Mouse (Mus musculus): Measurements from ENCODE around the gene Lins1. TPM values are rescaled to one million over a fixed set of nuclear protein-coding genes. Genes with fewer than 3 reads are reported as not detected.

The Lins1 gene
- polyA plus RNA-seq (2012; ENCODE audit: insufficient read depth, insufficient read length, low replicate concordance, missing spikeins), result not detected in 2 replicates

DNA sequence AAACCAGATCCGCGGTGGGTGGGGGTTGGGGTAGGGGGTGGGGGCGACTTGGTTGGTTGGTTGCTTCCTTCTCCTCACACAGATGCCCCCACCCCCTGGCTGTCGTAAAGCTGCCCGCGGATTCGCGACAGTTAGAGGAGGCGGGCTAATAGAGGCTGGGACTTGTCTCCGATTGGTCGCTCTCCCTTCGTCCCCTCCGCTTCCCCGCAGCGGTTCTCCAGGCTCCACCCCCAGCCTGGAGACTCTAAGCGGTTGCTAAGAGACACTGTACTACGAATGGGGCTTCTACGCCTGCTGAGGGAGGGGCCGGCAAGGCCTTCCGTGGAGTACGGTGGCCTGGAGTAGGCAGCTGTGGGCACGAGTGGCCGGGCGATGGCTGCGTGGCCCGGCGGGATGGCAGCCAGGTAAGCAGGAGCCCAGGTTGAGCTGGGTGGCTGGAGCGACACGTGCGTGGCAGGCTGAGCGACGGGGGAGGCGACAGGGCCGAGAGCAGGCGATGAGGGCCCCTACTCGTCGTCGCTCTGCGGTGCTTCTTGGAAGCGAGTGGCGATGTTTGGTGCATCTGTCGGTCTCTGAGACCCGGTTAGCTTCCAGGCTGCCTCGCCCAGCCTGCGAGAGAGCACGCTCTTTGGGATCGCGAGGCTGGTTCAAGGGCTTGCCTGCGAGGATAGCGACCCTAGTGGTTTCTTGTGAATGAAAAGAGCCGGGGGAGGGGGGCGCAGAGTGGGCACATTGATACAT lies at the start of gene Lins1:
TSS of gene Lins1 (plus strand) at position 270 of the 741 bp plus-strand sequence.
- Histone ChIP-seq H3K4me1 (ENCODE audit: control insufficient read depth, insufficient read depth, low read length) (peaks cover 6% of the 10 kb centered on the region), H3K4me3 (ENCODE audit: insufficient read depth, low read depth, low read length) (peak within 1 kb of the TSS; percentile 96), H3K27ac (ENCODE audit: insufficient read depth, low read depth, low read length) (peak within 1 kb of the TSS; percentile 88)
- TF ChIP-seq CTCF (IDR thresholded peaks at IDR 0.05; ENCODE audit: insufficient read depth, low read depth, low read length), result no peak
- TF ChIP-seq POLR2A (IDR thresholded peaks at IDR 0.05; ENCODE audit: insufficient read depth, low read depth, low read length), result peak; percentile 67; the same call in 1 of the 2 replicates
- under 1% methylated on average over 52 of the region's 52 CpGs for WGBS

DNA sequence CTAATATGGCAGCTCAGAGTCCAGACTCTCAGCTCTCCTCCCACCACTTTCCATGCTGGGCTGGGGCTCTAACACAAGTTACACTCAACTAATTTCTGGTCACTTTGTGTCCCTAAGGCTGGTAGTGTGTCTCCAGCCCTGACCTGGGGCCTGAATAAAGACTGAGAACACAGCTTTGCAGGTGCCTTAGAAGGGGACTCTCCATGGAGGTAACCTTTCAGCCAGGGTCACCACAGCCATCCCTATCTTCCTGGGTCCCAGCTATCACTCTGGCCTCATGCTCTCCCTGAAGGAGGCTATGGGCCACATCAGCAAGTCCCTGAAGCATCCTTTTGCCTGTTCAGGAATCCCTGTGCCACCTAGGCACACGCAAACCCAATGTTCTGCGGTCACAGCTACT lies 44.0 kb upstream of the Lins1 start:
- WGBS, result 100% methylated on average over 2 of the region's 2 CpGs
- TF ChIP-seq POLR2A (IDR thresholded peaks at IDR 0.05; ENCODE audit: insufficient read depth, low read depth, low read length) (no peak), CTCF (IDR thresholded peaks at IDR 0.05; ENCODE audit: insufficient read depth, low read depth, low read length) (no peak)
- peaks cover 2% of the 10 kb centered on the region; the same call in 1 of the 2 replicates for H3K4me1 ChIP-seq (ENCODE audit: control insufficient read depth, insufficient read depth, low read length)

DNA sequence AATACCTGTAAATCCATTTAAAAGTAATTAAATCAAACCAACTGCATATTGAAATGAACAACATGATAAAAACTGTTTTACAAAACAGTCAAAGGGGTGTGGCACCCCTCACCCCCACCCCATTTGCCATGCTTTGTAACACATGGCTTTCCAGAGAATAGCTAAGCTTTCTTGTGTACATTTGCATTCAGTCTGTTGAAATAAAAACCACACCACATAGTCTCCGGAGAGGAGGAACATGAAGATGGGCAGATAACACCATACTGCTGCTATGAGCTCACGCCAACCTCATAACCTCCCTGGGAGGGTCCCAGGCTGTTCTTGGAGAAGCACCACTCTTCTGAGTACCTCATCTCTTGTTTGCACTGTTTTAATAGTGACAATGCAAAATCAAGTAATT lies 40.5 kb upstream of the Lins1 start:
- 96% methylated on average over 2 of the region's 2 CpGs for WGBS
- H3K27ac ChIP-seq (ENCODE audit: insufficient read depth, low read depth, low read length), result no peak overlapping the region
- H3K4me1 ChIP-seq (ENCODE audit: control insufficient read depth, insufficient read depth, low read length), result peaks cover 5% of the 10 kb centered on the region; the same call in 1 of the 2 replicates
- TF ChIP-seq POLR2A (IDR thresholded peaks at IDR 0.05; ENCODE audit: insufficient read depth, low read depth, low read length), result no peak
- TF ChIP-seq CTCF (IDR thresholded peaks at IDR 0.05; ENCODE audit: insufficient read depth, low read depth, low read length), result no peak
- no peak overlapping the region for H3K4me3 ChIP-seq (ENCODE audit: insufficient read depth, low read depth, low read length)

More for the DNA sequence above, 44.0 kb upstream of the Lins1 start:
- Histone ChIP-seq H3K4me3 (ENCODE audit: insufficient read depth, low read depth, low read length) (no peak overlapping the region), H3K27ac (ENCODE audit: insufficient read depth, low read depth, low read length) (no peak overlapping the region)

DNA sequence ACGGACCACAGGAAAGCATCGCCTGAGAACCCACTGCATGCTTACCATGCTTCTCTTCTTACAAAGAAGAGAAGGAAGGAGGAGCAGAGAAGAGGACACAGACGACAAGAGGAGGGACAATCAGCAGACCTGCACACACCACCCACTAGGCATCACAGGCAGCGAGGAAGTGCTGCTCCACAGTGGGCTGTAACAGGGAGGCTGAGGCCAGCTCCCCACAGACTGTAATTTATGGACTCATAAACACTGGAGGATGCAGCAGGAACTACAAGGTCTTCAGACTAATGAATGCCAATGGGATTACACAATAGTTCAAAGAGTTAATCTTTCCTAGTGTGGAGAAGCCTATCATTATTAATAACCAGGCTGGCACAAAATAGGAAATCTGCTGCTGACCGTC lies 38.8 kb upstream of the Lins1 start:
- TF ChIP-seq CTCF (IDR thresholded peaks at IDR 0.05; ENCODE audit: insufficient read depth, low read depth, low read length), result no peak
- TF ChIP-seq POLR2A (IDR thresholded peaks at IDR 0.05; ENCODE audit: insufficient read depth, low read depth, low read length), result no peak
- 73% methylated on average over 5 of the region's 5 CpGs for WGBS
- Histone ChIP-seq H3K27ac (ENCODE audit: insufficient read depth, low read depth, low read length) (no peak overlapping the region), H3K4me3 (ENCODE audit: insufficient read depth, low read depth, low read length) (no peak overlapping the region), H3K4me1 (ENCODE audit: control insufficient read depth, insufficient read depth, low read length) (peaks cover 9% of the 10 kb centered on the region)

DNA sequence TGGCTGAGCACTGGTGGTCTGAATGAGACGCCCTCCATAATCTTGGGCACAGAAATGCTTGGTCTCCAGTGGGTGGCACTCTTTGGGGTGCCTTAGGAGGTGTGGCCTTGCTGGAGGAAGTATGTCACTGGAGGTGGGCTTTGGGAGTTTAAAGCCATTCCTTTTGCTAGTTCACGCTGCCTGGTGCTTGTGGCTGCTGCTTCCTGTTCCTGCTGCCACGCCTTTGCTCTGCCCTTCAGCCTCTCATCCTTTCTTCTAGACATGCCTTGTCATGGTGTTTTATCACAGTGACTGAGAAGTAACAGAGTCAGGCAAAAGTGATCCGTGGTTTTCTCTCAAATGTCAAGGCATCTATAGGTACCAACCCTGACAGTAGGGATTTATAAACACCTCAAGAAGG lies 37.5 kb upstream of the Lins1 start:
- no peak overlapping the region for H3K27ac ChIP-seq (ENCODE audit: insufficient read depth, low read depth, low read length)
- H3K4me1 ChIP-seq (ENCODE audit: control insufficient read depth, insufficient read depth, low read length), result peaks cover 16% of the 10 kb centered on the region
- TF ChIP-seq POLR2A (IDR thresholded peaks at IDR 0.05; ENCODE audit: insufficient read depth, low read depth, low read length), result no peak
- TF ChIP-seq CTCF (IDR thresholded peaks at IDR 0.05; ENCODE audit: insufficient read depth, low read depth, low read length), result no peak
- 87% methylated on average over 4 of the region's 4 CpGs for WGBS
- H3K4me3 ChIP-seq (ENCODE audit: insufficient read depth, low read depth, low read length), result no peak overlapping the region

DNA sequence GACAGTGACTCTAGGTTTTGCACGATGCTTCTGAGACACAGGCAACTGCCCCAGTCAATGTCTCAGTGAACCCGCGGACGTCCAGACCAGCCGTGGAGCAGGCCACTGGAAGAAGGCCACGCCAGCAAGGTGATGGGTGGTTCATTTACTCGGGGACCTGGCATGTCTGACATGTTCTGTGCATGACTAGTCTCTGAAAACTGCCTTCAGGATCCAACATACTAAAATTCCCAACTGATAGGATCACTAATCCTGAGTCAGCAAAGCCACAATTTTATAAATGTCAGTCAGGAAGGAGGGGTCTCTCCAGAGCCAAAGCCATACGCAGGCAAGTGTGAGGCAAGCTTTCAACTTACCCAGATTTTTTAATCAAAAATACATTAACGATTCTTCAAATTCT lies 36.1 kb upstream of the Lins1 start:
- WGBS, result 85% methylated on average over 9 of the region's 9 CpGs
- Histone ChIP-seq H3K4me1 (ENCODE audit: control insufficient read depth, insufficient read depth, low read length) (peaks cover 21% of the 10 kb centered on the region), H3K27ac (ENCODE audit: insufficient read depth, low read depth, low read length) (no peak overlapping the region), H3K4me3 (ENCODE audit: insufficient read depth, low read depth, low read length) (no peak overlapping the region)
- TF ChIP-seq CTCF (IDR thresholded peaks at IDR 0.05; ENCODE audit: insufficient read depth, low read depth, low read length) (no peak), POLR2A (IDR thresholded peaks at IDR 0.05; ENCODE audit: insufficient read depth, low read depth, low read length) (no peak)

DNA sequence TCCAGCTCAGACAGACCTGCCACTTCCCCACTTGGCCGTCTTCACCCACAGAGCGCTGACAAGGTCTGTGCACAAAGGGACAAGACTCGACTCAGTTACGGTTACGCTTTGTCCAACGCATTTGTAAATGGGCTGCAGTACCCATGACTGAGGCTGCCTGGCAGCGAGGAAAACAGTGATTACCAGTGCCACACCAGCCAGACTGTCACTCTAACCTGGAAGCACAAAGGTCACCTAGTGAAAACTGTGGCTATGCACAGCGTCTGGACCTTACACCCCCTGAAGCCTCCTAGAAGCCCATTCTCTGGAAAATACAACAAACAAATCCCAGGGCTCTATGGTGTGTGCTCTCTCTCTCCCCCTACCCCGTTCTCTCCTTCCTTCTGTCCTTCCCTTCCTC lies 34.2 kb upstream of the Lins1 start:
- Histone ChIP-seq H3K4me1 (ENCODE audit: control insufficient read depth, insufficient read depth, low read length) (peaks cover 21% of the 10 kb centered on the region), H3K27ac (ENCODE audit: insufficient read depth, low read depth, low read length) (no peak overlapping the region), H3K4me3 (ENCODE audit: insufficient read depth, low read depth, low read length) (no peak overlapping the region)
- 80% methylated on average over 9 of the region's 9 CpGs for WGBS
- TF ChIP-seq CTCF (IDR thresholded peaks at IDR 0.05; ENCODE audit: insufficient read depth, low read depth, low read length) (no peak), POLR2A (IDR thresholded peaks at IDR 0.05; ENCODE audit: insufficient read depth, low read depth, low read length) (no peak)

DNA sequence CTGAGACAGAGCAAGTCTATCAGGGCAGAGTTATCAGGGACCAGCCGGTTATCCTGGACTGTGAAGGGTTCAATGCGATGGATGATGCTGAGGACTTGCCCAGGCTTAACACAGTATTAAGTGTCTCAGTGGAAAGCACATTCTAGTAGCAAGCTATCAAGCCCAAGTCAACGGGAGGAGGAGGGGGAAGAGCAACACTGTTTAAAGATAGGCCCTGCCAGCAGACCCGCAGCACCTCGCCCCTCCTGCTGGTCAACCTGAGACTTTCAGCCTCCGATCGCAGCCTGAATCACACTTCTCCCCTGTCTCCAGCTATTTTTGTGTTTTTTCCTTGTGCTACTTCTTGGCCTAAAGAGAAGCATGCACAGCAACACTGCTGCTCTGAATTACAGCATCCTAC lies 29.4 kb upstream of the Lins1 start:
- 67% methylated on average over 7 of the region's 7 CpGs for WGBS
- TF ChIP-seq POLR2A (IDR thresholded peaks at IDR 0.05; ENCODE audit: insufficient read depth, low read depth, low read length), result no peak
- no peak for TF ChIP-seq CTCF (IDR thresholded peaks at IDR 0.05; ENCODE audit: insufficient read depth, low read depth, low read length)
- no peak overlapping the region for H3K27ac ChIP-seq (ENCODE audit: insufficient read depth, low read depth, low read length)

DNA sequence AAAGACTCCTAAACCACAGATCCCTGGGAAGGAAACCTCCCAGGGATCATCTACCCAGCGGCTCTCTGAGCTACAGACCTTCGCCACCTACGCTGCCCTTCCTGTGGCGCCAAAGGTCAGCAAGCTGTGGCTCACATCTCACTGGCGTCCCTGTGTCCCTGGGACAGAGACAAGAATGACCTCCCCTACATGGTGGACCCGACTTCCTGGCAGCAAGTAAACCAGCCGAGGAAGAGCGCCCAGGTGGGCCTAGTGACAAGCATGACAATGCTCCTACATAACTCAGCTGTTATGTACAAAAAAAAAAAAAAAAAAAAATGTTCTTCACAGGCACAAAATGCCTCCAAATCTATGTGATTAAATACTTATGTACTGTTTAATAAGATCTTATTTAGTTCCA lies 28.7 kb upstream of the Lins1 start:
- WGBS, result 82% methylated on average over 8 of the region's 8 CpGs

More for the DNA sequence above, 29.4 kb upstream of the Lins1 start:
- H3K4me3 ChIP-seq (ENCODE audit: insufficient read depth, low read depth, low read length), result no peak overlapping the region
- peaks cover 17% of the 10 kb centered on the region for H3K4me1 ChIP-seq (ENCODE audit: control insufficient read depth, insufficient read depth, low read length)

More for the DNA sequence above, 28.7 kb upstream of the Lins1 start:
- H3K4me3 ChIP-seq (ENCODE audit: insufficient read depth, low read depth, low read length), result no peak overlapping the region
- H3K4me1 ChIP-seq (ENCODE audit: control insufficient read depth, insufficient read depth, low read length), result peaks cover 15% of the 10 kb centered on the region; the same call in 1 of the 2 replicates
- H3K27ac ChIP-seq (ENCODE audit: insufficient read depth, low read depth, low read length), result no peak overlapping the region
- TF ChIP-seq CTCF (IDR thresholded peaks at IDR 0.05; ENCODE audit: insufficient read depth, low read depth, low read length), result no peak
